Mouse (Mus musculus) WW6 (cell line): Measurements from ENCODE around the gene Gpa33.
A peak's percentile ranks its signal among the peaks of the same experiment; 100 is the strongest.

ENCODE experiments used
- DNase-seq: peaks from one replicate; pipeline ENCODE4 v3.0.0-alpha.2; 2013; ENCODE audit warnings: low read depth, low spot score

Gene Gpa33

DNA sequence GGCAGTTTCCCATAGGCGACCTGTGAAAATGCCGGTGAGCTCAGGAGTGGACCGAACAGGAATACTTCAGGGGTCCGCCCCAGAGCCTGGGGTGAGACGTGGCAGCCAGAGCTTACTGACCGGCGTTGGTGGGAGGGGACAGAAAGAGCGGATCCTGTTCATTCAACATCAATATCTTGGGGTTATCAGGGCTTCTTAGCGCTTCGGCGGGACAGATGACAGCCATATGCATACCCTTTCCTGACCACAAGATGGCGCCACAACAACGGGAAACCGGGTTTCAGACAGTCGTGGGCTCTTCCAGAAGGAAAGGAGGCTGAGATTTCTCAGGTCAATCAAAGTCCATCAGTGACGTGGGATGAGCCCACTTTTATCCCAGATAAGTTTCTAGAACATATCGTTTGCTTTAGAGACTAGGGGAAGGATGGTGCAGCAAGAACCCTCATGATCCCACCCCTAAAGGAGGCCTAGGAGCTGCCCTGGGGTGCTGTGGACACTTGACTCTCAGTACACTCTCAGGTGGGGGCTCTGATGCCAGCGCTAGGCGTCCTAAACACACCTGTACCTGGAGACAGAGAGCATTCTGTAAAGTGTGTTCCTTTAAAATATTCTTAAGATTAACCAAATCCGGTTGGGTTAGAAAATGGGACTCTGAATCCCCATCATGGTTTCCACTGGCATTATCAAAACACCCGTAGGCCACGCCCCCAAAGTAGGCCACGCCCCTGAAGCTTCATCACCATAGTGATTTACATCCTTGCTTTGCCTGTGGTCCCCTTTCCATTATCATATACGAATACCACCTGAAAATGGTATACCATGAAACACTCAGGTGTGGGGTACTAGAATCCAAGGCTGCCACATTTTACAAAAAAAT, 30.8 kb downstream of the Gpa33 start:
- peak; percentile 48 for DNase-seq

DNA sequence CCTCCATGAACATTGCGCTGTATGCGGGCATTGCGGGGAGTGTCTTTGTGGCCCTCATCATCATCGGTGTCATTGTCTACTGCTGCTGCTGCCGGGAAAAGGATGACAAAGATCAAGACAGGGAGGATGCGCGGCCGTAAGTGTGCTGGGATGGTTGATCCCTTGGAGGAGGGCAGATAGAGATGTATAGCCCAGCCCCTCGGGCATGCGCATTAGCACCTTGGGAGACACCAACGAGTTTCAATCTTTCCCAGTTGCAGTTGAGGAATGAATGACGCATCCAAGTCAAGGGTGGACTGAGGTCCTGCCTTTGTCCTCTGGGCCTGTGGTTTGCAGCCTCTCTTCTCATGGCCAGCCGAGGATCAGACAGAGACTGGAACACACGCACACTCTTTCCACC, 34.5 kb downstream of the Gpa33 start:
- DNase-seq: no peak

DNA sequence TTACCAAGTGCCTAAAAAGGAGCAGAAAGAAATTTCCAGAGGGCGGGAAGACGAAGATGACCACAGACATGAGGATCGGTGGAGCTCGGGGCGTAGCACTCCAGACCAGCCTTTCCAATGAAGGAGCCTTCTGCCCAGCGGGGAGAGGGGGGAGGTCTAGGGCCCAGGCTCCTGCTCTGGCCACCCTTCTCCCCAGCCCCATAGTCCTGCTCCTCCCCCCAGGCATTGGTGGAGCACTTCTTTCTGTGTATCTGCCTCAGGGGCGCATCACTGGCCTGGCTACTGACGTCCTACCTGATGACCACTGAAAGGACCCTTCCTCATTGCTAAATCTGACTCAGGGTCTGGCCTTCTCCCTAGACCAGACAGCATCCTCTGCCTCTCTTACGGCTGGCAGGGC, 35.1 kb downstream of the Gpa33 start:
- no peak for DNase-seq

DNA sequence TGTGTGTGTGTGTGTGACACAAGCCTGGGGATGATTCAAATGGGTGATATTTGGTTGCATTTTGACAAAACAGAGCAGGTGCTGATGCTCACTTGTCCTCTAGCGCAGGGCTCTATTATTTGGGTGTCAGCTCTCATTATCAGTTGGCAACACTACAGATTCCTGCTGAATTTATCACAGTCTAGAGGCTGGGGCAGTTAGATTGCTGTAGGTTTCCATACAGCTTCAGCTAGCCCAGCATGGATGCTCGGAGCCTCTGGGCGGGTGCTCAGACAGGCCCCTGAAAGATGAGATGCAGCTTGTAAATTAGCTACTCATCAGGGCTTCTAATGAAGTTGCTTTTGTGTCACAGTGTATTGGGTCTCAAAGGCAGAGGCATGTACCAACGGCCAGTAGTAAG, 37.4 kb downstream of the Gpa33 start:
- DNase-seq: no peak

DNA sequence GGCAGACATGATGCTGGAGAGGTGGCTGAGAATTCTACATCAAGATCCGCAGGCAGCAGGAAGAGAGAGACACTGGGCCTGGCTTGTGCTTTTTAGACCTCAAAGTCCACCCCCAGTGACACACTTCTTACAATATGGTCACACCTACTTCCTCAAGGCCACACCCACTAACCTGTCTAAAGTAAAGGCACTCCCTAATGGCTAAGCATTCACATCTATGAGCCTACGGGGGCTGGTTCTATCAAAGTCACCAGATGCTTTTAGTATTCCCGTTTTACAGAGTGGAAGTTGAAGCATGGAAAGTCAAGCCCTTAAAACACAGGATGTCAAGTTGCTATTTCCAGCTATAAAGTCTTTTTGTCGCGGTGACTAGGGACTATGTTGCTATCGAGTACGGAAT, 38.0 kb downstream of the Gpa33 start:
- no peak for DNase-seq

DNA sequence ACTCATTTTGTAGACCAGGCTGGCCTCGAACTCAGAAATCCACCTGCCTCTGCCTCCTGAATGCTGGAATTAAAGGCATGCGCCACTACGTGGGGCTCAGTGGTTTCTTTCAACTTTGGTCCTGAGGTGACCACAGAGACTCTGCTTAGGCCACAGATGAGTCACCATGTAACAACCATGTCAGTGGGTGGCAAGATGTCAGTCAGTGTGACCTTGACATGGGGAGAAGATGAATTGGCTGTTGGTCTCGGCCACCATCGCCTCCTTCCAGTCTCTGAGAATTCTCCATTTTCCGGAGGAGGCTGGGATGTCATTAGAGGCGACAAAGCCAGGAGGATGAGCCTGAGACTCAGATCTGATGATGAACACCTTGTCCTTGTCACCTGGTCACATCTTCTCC, 39.7 kb downstream of the Gpa33 start:
- DNase-seq: no peak

DNA sequence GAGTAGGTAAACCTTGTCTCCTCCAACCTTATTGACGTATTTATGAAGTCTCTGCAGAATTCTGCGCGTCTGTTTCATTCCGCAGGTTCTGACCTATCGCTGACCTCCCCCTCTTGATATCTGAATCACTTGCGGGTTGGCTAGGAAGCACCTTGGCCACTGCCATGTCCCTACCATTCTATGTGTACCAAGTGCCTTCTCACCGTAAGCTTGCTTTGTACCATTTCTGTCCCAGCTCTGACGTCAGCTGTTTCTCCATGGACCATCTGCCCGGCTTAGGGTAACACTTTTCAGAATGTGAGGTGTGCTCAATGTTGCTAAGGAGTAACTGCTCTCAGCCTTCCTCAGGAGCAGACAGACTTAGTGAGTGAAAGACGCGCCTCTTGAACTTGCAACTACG, 40.8 kb downstream of the Gpa33 start:
- no peak for DNase-seq

DNA sequence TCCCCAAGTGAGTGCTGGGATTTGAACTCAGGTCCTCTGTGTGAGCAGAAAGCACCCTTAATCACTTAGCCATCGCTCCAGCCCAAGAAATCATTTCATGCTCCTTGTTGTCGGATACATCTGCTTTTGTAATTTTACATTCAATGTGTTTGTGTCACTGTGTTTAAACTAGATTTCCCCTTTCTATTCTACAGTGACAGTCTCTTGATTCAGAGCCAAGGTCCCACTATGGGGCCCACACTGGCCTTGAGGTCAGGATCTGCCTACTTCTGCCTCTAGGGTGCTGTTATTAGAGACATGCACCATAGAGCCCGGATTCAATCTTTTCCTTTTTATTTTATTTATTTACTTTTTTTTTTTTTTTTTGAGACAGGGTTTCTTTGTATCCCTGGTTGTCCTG, 43.0 kb downstream of the Gpa33 start:
- DNase-seq: no peak

DNA sequence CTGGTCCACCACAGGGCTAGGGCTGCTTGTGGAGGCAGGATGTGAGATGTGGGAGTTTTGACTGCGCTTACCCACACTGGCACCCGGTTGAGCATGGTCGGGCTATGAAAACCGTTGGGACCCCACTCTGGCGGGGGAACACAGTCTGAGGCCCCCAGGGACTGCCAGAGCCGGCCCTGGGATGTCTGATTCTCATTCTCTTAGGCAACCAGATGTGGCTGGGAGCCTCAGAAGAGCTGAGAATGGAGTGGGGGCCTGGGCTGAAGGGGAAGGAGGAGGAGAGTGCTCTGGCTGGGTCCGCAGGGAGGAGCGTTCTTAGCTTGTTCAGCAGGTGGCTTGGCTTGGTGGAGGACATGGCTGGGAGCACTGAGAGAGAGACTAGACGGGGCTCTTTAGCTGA, 43.6 kb downstream of the Gpa33 start:
- DNase-seq: no peak

DNA sequence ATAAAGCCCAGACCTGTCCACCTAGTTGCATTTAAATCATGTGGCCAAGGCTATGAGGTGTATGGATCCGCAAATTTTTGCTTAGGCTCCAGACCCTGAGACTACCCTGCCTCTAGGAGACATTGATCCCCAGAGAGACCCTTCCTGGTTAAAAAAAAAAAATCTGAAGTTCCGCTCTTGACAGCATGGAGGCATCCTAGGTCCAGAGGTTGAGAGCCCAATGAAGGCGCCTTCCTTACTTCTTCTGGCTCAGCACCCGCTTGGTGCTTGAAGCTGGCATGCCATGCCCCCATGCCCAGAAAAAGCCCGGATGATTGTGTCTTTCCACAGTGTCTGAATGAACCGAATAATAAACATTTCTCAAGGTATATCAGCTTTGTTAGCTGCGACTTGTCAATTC, 51.5 kb downstream of the Gpa33 start:
- DNase-seq: no peak

DNA sequence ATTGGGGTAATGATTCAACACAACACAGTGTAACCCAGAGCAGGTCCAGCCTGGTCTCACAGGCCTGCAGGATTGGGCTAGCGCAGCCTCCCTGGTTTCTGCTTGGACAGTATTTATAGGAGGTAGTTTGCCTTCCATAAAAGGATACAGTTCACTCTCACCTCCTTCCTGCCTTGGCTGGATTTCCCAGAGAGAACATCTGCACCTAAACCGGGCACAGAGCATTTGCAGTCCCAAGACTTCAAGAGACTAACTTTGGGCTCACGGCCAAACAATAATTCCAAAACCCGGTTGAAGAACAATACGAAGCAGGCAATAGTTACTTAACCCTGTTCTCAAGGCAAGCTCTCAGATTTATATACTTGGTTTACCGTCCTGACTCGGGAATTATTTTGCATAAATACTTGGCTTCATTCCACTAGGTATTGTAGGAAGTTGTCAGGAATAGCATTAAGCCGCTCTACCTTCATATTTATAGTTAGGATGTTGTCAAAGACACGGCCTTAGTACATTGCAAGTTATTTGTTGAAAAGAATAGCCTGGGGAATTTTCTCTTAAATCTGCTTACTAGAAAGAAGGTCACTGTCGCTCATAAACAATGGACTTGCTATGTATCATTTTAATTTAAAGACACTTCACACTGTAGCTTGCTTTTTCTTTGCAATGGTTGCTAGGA, 53.1 kb downstream of the Gpa33 start:
- no peak for DNase-seq

DNA sequence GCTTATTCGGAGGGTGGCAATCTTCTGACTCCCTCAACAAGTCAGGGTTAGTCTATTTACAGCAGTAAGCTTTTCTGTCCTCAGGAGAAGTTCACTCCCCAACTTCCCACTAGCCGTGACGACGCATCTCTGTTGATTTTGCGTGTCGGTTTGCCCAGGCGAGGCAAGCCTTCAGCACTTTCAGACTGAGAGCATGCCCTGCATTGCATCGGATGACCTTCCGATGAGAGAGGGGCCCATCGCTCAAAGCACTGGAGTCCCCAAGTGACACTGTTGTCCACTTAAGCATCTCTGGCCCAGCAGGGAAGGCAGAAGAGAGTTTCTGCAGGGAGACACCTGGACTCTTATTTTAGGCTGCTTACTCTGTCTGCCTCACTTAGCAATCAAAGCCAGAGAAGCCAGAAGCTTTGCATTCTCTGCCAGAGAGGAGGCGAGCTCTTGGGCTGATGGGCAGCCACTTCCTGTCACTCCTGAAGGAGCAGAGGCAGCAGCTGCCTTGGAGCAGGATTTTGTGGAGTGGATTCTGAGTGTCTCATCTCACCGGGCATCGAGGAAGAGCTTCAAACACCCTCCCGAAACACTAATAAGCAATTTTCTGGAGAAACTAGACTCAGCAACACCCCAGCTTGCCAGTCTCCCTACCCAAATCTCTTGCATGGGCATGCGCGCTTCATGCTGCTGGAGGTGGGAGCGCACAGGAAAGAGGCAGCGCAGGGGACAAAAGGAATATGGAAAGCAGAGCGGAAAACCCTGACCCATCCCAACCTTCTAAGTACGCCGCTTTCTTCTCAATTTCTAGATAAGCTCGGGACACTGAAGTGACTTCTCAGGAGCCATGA, 54.6 kb downstream of the Gpa33 start:
- no peak for DNase-seq

DNA sequence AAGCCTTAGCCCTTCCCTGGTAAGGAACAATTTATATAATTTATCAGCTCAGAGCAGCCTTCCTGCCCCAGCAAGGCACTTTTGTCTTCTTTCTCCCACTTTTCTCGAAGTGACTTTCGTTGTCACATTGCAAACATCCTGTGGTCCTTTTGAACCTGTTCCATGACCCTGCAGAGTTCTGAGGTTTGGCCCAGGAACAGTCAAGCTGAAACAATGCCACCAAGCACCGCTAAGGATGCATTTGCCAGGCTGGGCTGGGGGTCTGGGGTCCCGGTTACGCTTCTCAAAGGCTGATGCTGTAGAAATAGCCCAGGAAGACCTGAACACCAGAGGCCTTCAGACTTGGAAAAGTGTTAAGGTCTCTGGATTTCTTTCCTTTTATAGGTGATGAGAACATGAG, 55.3 kb downstream of the Gpa33 start:
- no peak for DNase-seq

DNA sequence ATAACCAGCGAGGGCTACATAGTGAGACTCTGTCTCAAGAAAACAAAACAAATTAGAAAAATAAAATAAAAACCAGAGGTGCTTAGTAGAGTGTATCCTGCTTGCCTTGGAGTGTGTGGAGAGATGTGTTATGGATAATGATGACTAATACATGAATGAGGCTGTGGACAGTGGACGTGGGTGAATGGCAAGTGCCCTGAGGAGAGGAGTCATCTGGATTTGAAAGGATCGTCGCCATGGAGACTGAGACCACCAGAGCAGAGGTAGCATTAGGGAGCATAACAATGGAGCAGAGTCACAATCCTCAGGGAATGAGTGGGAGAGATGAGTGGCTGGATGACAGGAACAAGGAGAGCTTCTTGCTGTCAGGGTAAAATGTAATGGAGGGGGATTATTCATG, 59.8 kb downstream of the Gpa33 start:
- DNase-seq: no peak

DNA sequence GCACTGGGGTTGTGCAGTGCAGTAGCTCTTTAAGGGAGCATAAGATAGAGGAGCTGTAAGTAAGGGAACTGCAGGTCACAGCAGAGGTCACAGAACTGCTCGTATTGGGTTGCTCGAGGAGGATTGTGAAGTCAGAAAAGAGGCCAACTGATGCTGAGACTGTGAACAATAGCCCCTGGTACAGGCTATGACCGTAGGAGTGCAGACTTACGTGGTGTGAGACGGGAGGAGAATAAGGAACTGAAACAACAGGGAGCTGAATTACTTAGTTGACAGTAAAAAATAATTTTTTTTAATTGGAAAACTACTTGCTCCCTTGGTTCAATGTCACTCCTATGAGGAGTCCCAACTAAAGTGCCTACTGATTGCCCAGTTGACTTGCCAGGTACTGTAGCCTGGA, 74.1 kb downstream of the Gpa33 start:
- DNase-seq: no peak

DNA sequence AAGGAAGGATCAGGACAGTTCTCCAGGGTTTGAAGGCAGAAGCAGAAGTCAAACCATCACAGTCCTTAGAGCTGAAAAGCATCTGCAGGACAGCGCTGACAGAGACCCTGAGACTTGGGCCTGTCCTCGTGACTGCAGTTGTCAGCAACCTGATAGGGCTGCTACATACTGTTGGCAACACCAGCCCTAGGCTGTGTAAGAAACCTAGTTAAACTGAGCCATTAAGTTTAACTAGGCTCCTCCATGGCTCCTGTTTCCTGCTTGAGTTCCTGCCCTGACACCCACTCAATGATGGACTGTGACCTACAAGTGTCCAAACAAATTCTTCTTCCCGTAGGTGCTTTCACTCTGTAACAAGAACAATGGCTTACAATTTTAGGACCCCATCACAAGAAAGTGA, 75.1 kb downstream of the Gpa33 start:
- no peak for DNase-seq

DNA sequence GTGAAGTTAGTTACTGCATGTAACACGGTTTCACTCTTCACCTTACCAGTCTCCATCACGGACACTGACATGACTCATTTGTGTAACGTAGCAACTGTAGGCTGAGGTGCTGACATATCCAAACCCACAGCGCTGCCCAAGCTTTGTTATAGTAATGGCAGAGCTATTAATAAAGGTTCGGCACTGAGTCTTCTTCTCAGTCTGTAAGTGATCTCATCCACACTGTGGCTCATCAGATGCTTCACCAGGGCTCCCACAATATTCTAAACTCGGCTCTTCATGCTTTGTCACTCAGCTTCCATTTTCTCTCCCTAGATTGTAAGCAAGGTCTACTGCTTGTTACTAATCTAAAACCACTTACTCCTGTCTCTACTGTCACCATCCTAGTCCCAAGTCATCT, 79.3 kb downstream of the Gpa33 start:
- DNase-seq: no peak

DNA sequence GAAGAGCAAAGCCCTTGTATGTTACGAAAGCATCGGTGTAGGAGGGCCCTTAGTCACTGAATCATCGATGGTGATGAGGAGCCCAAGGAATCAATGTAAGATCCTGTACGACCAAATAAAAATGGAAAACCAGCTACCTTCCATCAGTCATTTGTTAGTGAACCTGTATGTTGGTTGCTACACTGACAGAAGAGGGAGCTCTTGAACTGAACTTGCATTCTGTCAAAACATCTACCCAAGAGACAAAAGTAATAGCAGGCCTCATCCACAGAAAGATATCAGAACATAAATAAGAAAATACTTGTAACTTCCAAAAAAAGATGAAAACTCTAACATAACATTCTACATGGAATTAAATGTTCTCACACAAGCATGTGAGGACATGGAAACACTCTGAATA, 84.1 kb downstream of the Gpa33 start:
- DNase-seq: no peak
